Comparison of ENCODE assay signal across 12 mouse cellular contexts in genomic region chr13:44099511-44099910, GRCm38 (mm10).
DNase-seq lines count a peak whose midpoint lies in the region; ATAC-seq and TF ChIP-seq lines count a peak whose summit lies in the region.
"Had no signal": no experiment of that assay in that cellular context is flagged by ENCODE, and none has a peak within 500 bp of the region (broad histone marks: within the 10 kb centered on the region; RNA-seq: fewer than 3 reads in every experiment).

No protein-coding gene starts in this region.

- H3K4me1 ChIP-seq in kidney, postnatal 0 days (replicated peaks; ENCODE audit: insufficient read depth, low read length): no peaks in the 10 kb centered on the region
- H3K4me1 ChIP-seq in forebrain, embryonic 12.5 days: peaks cover 47% of the 10 kb centered on the region
- H3K4me1 ChIP-seq in limb, embryonic 10.5 days: peaks cover 28% of the 10 kb centered on the region
- peaks cover 26% of the 10 kb centered on the region for H3K4me1 ChIP-seq in neural tube, embryonic 13.5 days (replicated peaks)
- H3K4me1 ChIP-seq: liver, embryonic 15.5 days had no signal

- no peak overlapping the region for H3K9ac ChIP-seq in kidney, postnatal 0 days (ENCODE audit: low read depth, low read length)
- no peak overlapping the region for H3K9ac ChIP-seq in forebrain, embryonic 12.5 days
- H3K9ac ChIP-seq in neural tube, embryonic 13.5 days: no peak overlapping the region
- H3K9ac ChIP-seq: liver, embryonic 15.5 days had no signal

- H3K27ac ChIP-seq in kidney, postnatal 0 days: no peak overlapping the region
- H3K27ac ChIP-seq in forebrain, embryonic 12.5 days: peak overlapping the region; percentile 94
- peak overlapping the region; percentile 27; the same call in 1 of the 2 replicates for H3K27ac ChIP-seq in limb, embryonic 10.5 days
- no peak overlapping the region for H3K27ac ChIP-seq in neural tube, embryonic 13.5 days (replicated peaks)
- H3K27ac ChIP-seq: liver, embryonic 15.5 days had no signal

- H3K36me3 ChIP-seq in kidney, postnatal 0 days (ENCODE audit: insufficient read depth, low read length): no peaks in the 10 kb centered on the region
- no peaks in the 10 kb centered on the region for H3K36me3 ChIP-seq in forebrain, embryonic 12.5 days (replicated peaks)
- no peaks in the 10 kb centered on the region for H3K36me3 ChIP-seq in limb, embryonic 10.5 days
- H3K36me3 ChIP-seq in neural tube, embryonic 13.5 days: no peaks in the 10 kb centered on the region
- H3K36me3 ChIP-seq: liver, embryonic 15.5 days had no signal

- H3K9me3 ChIP-seq in kidney, postnatal 0 days (replicated peaks; ENCODE audit: low read length): no peaks in the 10 kb centered on the region
- no peaks in the 10 kb centered on the region for H3K9me3 ChIP-seq in forebrain, embryonic 12.5 days
- H3K9me3 ChIP-seq in limb, embryonic 10.5 days (replicated peaks): no peaks in the 10 kb centered on the region
- no peaks in the 10 kb centered on the region for H3K9me3 ChIP-seq in neural tube, embryonic 13.5 days
- H3K9me3 ChIP-seq: liver, embryonic 15.5 days had no signal

- peak; percentile 65 for DNase-seq in kidney, postnatal 0 days (ENCODE audit: low spot score)
- DNase-seq in kidney, postnatal 36 days: no peak
- DNase-seq in limb, embryonic 10.5 days (ENCODE audit: low spot score): peak; percentile 46
- no peak for DNase-seq in c-Kit-positive CD71-positive TER-119-positive erythroid progenitor cells, embryonic 14.5 days (ENCODE audit: low spot score)
- DNase-seq in adrenal gland, adult 8-10 months: no peak
- DNase-seq in gastrocnemius, postnatal 10 days: no peak
- DNase-seq: kidney, adult 2 months; layer of hippocampus, postnatal 36 days had no signal

- no peak for TF ChIP-seq CTCF in kidney, postnatal 0 days (IDR thresholded peaks at IDR 0.05; ENCODE audit: low read depth)

- no peak overlapping the region for H3K4me3 ChIP-seq in kidney, postnatal 0 days (replicated peaks; ENCODE audit: low read depth, low read length)
- H3K4me3 ChIP-seq in forebrain, embryonic 12.5 days (replicated peaks): no peak overlapping the region
- H3K4me3 ChIP-seq in limb, embryonic 10.5 days: no peak overlapping the region
- no peak overlapping the region for H3K4me3 ChIP-seq in neural tube, embryonic 13.5 days
- H3K4me3 ChIP-seq: liver, embryonic 15.5 days had no signal

- 41% methylated on average over 9 of the region's 9 CpGs for WGBS in kidney, postnatal 0 days
- WGBS in forebrain, embryonic 12.5 days: 12% methylated on average over 9 of the region's 9 CpGs
- WGBS in limb, embryonic 10.5 days: 51% methylated on average over 9 of the region's 9 CpGs
- 13% methylated on average over 9 of the region's 9 CpGs for WGBS in neural tube, embryonic 13.5 days

- no peak for ATAC-seq in kidney, postnatal 0 days (replicated peaks; ENCODE audit: low FRiP score, low read depth)
- peak; percentile 58 for ATAC-seq in forebrain, embryonic 12.5 days (ENCODE audit: low FRiP score)
- 0 out of 2 replicates have a peak, but pooled peaks have one; percentile 48 for ATAC-seq in neural tube, embryonic 13.5 days (ENCODE audit: low read depth)
- ATAC-seq: activated CD4-positive, CD25-positive, alpha-beta regulatory T cell, adult 4 months had no signal

- H3K4me2 ChIP-seq in kidney, postnatal 0 days (ENCODE audit: low read length): no peak overlapping the region
- no peak overlapping the region; the same call in 1 of the 2 replicates for H3K4me2 ChIP-seq in forebrain, embryonic 12.5 days
- no peak overlapping the region for H3K4me2 ChIP-seq in neural tube, embryonic 13.5 days
- H3K4me2 ChIP-seq: liver, embryonic 15.5 days had no signal

- 0 out of 2 replicates have a peak, but pooled peaks cover 3% of the 10 kb centered on the region for H3K27me3 ChIP-seq in kidney, postnatal 0 days (ENCODE audit: insufficient read depth, low read length)
- H3K27me3 ChIP-seq in forebrain, embryonic 12.5 days: peaks cover 11% of the 10 kb centered on the region; the same call in 1 of the 2 replicates
- H3K27me3 ChIP-seq in limb, embryonic 10.5 days (ENCODE audit: low read depth, poor library complexity, severe bottlenecking): peaks cover 22% of the 10 kb centered on the region
- peaks cover 9% of the 10 kb centered on the region; the same call in 1 of the 2 replicates for H3K27me3 ChIP-seq in neural tube, embryonic 13.5 days

Comparison
In these comparisons a context has a peak if more than half of its experiments do, and no peak if none do; other contexts are left out.
1. DNase-seq: peak in kidney, postnatal 0 days (single experiment) and limb, embryonic 10.5 days (single experiment); none in kidney, postnatal 36 days (0 of 2), c-Kit-positive CD71-positive TER-119-positive erythroid progenitor cells, embryonic 14.5 days (single experiment), adrenal gland, adult 8-10 months (single experiment) and gastrocnemius, postnatal 10 days (single experiment).
2. H3K27ac ChIP-seq: peak in forebrain, embryonic 12.5 days (single experiment) and limb, embryonic 10.5 days (single experiment); none in kidney, postnatal 0 days (single experiment) and neural tube, embryonic 13.5 days (single experiment).